Mouse (Mus musculus): ENCODE measurements around the gene Tbxas1.

The Tbxas1 gene

GRCm38 (mm10) chr6:38949683-38950161, 74.5 kb downstream of the Tbxas1 start:
- Histone ChIP-seq H3K36me3 (ENCODE audit: insufficient read depth, low read length) (no peaks in the 10 kb centered on the region), H3K4me3 (replicated peaks; ENCODE audit: low read length) (no peak overlapping the region), H3K4me1 (replicated peaks; ENCODE audit: low read depth, low read length) (no peaks in the 10 kb centered on the region), H3K9me3 (ENCODE audit: low read length) (peaks cover 7% of the 10 kb centered on the region; the same call in 1 of the 2 replicates), H3K27me3 (ENCODE audit: insufficient read depth, low read length) (no peaks in the 10 kb centered on the region; the same call in 1 of the 2 replicates)
- no peak for TF ChIP-seq POU5F1 (IDR thresholded peaks at IDR 0.05; ENCODE audit: borderline replicate concordance, low read length)
- TF ChIP-seq NANOG (IDR thresholded peaks at IDR 0.05; ENCODE audit: borderline replicate concordance, low read length): no peak
- no peak for TF ChIP-seq CTCF (conservative IDR thresholded peaks at IDR 0.05; ENCODE audit: low read length)

DNA sequence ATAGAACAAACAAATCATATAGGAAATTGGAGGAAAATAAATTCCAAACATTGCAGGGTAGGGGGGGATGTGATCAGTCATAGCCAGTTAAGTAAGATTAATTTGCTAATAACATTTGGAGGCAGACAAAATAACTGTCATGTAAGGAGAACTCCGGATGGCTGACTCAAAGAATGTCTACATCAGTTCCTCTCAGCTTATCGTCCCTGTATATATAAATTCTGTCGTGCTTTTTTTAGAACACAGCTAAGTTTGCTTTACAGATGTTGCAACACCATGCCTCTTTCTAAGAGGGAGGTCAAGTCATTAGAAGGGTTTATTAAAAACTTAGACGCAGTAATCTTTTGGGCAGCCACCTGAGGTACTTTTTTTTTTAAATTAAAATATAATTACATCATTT, 75.1 kb downstream of the Tbxas1 start:
- H3K27me3 ChIP-seq (ENCODE audit: insufficient read depth, low read length): no peaks in the 10 kb centered on the region; the same call in 1 of the 2 replicates
- no peak overlapping the region for H3K4me3 ChIP-seq (replicated peaks; ENCODE audit: low read length)
- peaks cover 7% of the 10 kb centered on the region; the same call in 1 of the 2 replicates for H3K9me3 ChIP-seq (ENCODE audit: low read length)
- no peak for TF ChIP-seq CTCF (conservative IDR thresholded peaks at IDR 0.05; ENCODE audit: low read length)
- TF ChIP-seq NANOG (IDR thresholded peaks at IDR 0.05; ENCODE audit: borderline replicate concordance, low read length): no peak
- TF ChIP-seq POU5F1 (IDR thresholded peaks at IDR 0.05; ENCODE audit: borderline replicate concordance, low read length): no peak
- no peaks in the 10 kb centered on the region for H3K4me1 ChIP-seq (replicated peaks; ENCODE audit: low read depth, low read length)
- no peaks in the 10 kb centered on the region for H3K36me3 ChIP-seq (ENCODE audit: insufficient read depth, low read length)

GRCm38 (mm10) chr6:38950838-38951237, 75.6 kb downstream of the Tbxas1 start:
- TF ChIP-seq CTCF (conservative IDR thresholded peaks at IDR 0.05; ENCODE audit: low read length): no peak
- no peak for TF ChIP-seq NANOG (IDR thresholded peaks at IDR 0.05; ENCODE audit: borderline replicate concordance, low read length)
- no peak for TF ChIP-seq POU5F1 (IDR thresholded peaks at IDR 0.05; ENCODE audit: borderline replicate concordance, low read length)
- Histone ChIP-seq H3K4me3 (replicated peaks; ENCODE audit: low read length) (no peak overlapping the region), H3K9me3 (ENCODE audit: low read length) (peaks cover 7% of the 10 kb centered on the region; the same call in 1 of the 2 replicates), H3K4me1 (replicated peaks; ENCODE audit: low read depth, low read length) (no peaks in the 10 kb centered on the region), H3K36me3 (ENCODE audit: insufficient read depth, low read length) (no peaks in the 10 kb centered on the region), H3K27me3 (ENCODE audit: insufficient read depth, low read length) (no peaks in the 10 kb centered on the region; the same call in 1 of the 2 replicates)

DNA sequence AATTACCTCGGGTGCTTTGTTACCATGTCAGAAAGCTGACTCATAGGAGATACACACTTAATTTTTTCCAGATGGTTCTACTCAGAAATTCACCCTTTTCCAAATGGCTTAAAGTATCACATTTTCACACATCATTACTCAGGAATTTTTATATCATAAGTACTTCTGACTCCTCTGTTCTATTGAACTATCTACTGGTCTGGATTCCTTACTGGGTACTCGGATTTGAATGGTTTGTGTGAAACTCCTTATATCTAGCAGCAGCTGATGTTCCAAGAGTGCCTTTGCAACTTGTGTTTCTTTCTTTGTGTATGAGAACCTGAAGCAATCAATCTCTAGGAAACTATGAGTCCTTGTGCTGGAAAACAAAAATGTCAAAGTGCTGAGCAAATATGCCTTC, 81.4 kb downstream of the Tbxas1 start:
- H3K9me3 ChIP-seq (ENCODE audit: low read length): no peaks in the 10 kb centered on the region
- H3K36me3 ChIP-seq (ENCODE audit: insufficient read depth, low read length): no peaks in the 10 kb centered on the region
- H3K4me3 ChIP-seq (replicated peaks; ENCODE audit: low read length): no peak overlapping the region
- TF ChIP-seq POU5F1 (IDR thresholded peaks at IDR 0.05; ENCODE audit: borderline replicate concordance, low read length) (no peak), CTCF (conservative IDR thresholded peaks at IDR 0.05; ENCODE audit: low read length) (no peak), NANOG (IDR thresholded peaks at IDR 0.05; ENCODE audit: borderline replicate concordance, low read length) (no peak)
- peaks cover 9% of the 10 kb centered on the region for H3K4me1 ChIP-seq (replicated peaks; ENCODE audit: low read depth, low read length)
- H3K27me3 ChIP-seq (ENCODE audit: insufficient read depth, low read length): peaks cover 6% of the 10 kb centered on the region; the same call in 1 of the 2 replicates

- H3K9me3 ChIP-seq (ENCODE audit: low read length): no peaks in the 10 kb centered on the region
- H3K36me3 ChIP-seq (ENCODE audit: insufficient read depth, low read length): no peaks in the 10 kb centered on the region
- peaks cover 6% of the 10 kb centered on the region; the same call in 1 of the 2 replicates for H3K27me3 ChIP-seq (ENCODE audit: insufficient read depth, low read length)
- peaks cover 9% of the 10 kb centered on the region for H3K4me1 ChIP-seq (replicated peaks; ENCODE audit: low read depth, low read length)
- TF ChIP-seq POU5F1 (IDR thresholded peaks at IDR 0.05; ENCODE audit: borderline replicate concordance, low read length) (no peak), CTCF (conservative IDR thresholded peaks at IDR 0.05; ENCODE audit: low read length) (no peak), NANOG (IDR thresholded peaks at IDR 0.05; ENCODE audit: borderline replicate concordance, low read length) (no peak)
- H3K4me3 ChIP-seq (replicated peaks; ENCODE audit: low read length): no peak overlapping the region
These were observed 82.0 kb downstream of the Tbxas1 start for GRCm38 (mm10) chr6:38957246-38957645.

- Histone ChIP-seq H3K4me1 (replicated peaks; ENCODE audit: low read depth, low read length) (peaks cover 9% of the 10 kb centered on the region), H3K4me3 (replicated peaks; ENCODE audit: low read length) (no peak overlapping the region), H3K36me3 (ENCODE audit: insufficient read depth, low read length) (no peaks in the 10 kb centered on the region), H3K9me3 (ENCODE audit: low read length) (no peaks in the 10 kb centered on the region), H3K27me3 (ENCODE audit: insufficient read depth, low read length) (peaks cover 6% of the 10 kb centered on the region)
- TF ChIP-seq NANOG (IDR thresholded peaks at IDR 0.05; ENCODE audit: borderline replicate concordance, low read length) (no peak), POU5F1 (IDR thresholded peaks at IDR 0.05; ENCODE audit: borderline replicate concordance, low read length) (no peak), CTCF (conservative IDR thresholded peaks at IDR 0.05; ENCODE audit: low read length) (no peak)
These were observed 84.3 kb downstream of the Tbxas1 start for GRCm38 (mm10) chr6:38959502-38959901.

DNA sequence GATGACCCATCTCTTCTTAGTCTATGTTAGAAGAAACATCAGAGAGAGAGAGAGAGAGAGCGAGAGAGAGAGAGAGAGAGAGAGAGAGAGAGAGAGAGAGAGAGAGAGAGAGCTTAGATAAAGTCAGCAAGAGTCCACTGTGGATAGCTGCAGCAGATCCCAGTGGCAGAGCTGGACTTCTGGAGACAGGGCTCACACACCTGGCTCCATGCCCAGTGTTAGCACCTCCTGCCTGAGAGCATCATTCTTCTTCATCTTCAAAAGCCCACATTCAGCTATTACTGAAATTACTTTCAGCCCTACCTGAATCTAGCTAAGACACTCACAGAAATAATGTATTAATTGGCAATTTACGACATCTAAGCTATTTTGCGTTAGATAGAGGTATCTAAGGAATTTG, 85.2 kb downstream of the Tbxas1 start:
- Histone ChIP-seq H3K9me3 (ENCODE audit: low read length) (no peaks in the 10 kb centered on the region), H3K27me3 (ENCODE audit: insufficient read depth, low read length) (peaks cover 6% of the 10 kb centered on the region), H3K36me3 (ENCODE audit: insufficient read depth, low read length) (no peaks in the 10 kb centered on the region), H3K4me1 (replicated peaks; ENCODE audit: low read depth, low read length) (peaks cover 9% of the 10 kb centered on the region), H3K4me3 (replicated peaks; ENCODE audit: low read length) (no peak overlapping the region)
- TF ChIP-seq CTCF (conservative IDR thresholded peaks at IDR 0.05; ENCODE audit: low read length) (no peak), NANOG (IDR thresholded peaks at IDR 0.05; ENCODE audit: borderline replicate concordance, low read length) (no peak), POU5F1 (IDR thresholded peaks at IDR 0.05; ENCODE audit: borderline replicate concordance, low read length) (no peak)

DNA sequence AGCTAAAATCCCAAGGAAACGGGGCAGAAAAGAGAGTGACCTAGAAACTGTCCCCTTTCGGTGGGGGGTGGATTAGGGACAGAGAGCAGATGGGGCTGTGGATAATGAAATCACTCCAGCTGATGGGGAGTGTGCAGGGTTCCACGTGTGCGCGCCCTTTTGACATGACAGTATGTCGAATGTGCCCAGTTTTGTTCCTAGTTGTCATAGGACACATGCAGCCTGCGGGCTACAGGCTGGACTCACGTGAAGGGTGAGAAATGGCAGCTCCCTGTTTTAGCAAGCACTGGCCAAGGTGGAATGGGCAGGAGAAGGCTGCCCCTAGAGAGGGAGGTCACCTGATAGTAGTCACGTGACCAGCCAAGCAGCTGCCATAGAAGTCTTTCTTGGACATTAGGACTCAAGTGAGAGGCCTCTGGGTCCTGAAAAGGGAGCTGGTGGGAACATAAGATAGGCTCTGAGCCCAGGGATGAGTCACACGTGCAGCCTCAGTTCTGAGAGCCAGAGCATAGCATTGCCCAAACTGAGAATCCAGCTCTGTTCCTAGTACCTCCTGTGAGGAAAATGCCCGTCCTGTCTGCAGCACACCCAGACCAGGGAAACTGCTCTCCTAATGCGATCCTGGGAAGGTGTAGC, 85.7 kb downstream of the Tbxas1 start:
- Histone ChIP-seq H3K9me3 (ENCODE audit: low read length) (no peaks in the 10 kb centered on the region), H3K36me3 (ENCODE audit: insufficient read depth, low read length) (no peaks in the 10 kb centered on the region)

More for the DNA sequence above, 85.7 kb downstream of the Tbxas1 start:
- Histone ChIP-seq H3K4me3 (replicated peaks; ENCODE audit: low read length) (no peak overlapping the region), H3K27me3 (ENCODE audit: insufficient read depth, low read length) (peaks cover 6% of the 10 kb centered on the region), H3K4me1 (replicated peaks; ENCODE audit: low read depth, low read length) (peaks cover 9% of the 10 kb centered on the region)
- TF ChIP-seq CTCF (conservative IDR thresholded peaks at IDR 0.05; ENCODE audit: low read length): no peak
- TF ChIP-seq POU5F1 (IDR thresholded peaks at IDR 0.05; ENCODE audit: borderline replicate concordance, low read length): no peak
- no peak for TF ChIP-seq NANOG (IDR thresholded peaks at IDR 0.05; ENCODE audit: borderline replicate concordance, low read length)
